Mouse (Mus musculus) spleen, postnatal 14 days (tissue): Measurements from ENCODE around the gene Alpl.

Source experiments
- DNase-seq, 2 experiments: peaks; one replicate each; pipeline ENCODE4 v3.0.0; 2021 to 2022; ENCODE audit warnings: low spot score in 2 of 2

The Alpl gene

DNA sequence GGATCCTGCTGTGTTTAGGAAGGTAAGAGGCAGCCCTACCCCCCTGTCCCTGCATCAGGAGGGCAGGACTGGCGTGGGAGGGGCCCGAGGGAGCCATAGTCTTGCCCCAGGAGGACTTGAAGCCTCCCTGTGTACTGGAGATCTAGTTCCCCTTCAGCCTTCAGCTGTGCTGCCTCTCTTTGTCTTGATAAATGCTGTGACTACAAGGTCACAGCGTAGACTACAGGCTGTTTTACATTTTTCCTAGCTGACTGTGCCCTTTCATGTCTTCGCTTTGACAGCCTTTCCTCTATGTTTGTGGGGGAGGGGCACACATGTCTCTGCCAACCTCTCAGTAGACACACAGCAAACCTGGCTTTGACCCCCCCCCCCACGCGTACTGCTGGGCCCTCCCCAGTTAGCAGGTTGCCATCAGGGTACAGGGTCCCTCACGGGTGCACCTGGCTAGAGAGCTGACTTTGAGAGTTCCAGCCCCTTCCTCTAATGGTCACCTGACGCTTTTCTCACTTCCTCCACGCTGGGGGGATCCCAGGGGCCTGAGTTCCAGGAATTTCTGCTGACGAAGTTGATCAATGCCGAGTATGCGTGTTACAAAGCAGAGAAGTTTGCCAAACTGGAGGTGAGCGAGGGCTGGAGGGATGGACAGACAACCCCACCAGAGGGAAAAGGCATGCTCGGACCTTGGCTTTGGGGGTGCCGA lies 76.7 kb downstream of the Alpl start:
- no peak for DNase-seq

DNA sequence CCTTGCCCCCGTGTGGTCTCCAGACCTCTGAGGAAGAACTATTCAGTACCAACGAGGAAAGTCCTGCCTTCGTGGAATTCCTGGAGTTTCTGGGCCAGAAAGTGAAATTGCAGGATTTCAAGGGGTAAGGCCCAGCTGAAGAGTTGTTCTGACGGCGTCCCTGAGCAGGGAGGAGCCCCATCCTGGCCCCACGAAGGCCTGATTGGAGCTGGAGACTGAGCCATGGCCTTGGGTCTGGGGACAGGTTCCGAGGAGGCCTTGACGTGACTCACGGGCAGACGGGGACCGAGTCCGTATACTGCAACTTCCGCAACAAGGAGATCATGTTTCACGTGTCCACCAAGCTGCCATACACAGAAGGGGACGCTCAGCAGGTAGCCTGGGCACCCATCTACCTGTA lies 78.5 kb downstream of the Alpl start:
- DNase-seq: no peak

DNA sequence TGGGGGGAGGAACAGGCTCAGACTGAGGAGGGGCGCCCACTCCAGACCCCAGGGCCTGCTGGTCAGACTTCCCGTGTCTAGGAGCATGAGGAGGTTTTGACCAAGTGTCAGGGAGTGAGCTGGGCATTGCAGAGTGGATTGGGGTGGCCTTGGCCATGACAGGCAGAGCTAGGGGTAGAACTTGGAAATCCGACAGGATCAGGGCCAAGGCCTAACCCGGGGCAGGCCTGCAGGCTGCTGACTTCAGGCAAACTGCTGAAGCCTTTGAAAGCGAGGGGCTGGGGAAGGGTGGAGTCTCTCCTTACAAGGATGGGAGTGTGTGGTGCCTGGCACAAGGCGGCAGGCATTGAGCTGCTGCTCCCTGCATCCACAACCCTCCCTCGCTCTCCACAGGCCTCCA lies 79.2 kb downstream of the Alpl start:
- no peak for DNase-seq

DNA sequence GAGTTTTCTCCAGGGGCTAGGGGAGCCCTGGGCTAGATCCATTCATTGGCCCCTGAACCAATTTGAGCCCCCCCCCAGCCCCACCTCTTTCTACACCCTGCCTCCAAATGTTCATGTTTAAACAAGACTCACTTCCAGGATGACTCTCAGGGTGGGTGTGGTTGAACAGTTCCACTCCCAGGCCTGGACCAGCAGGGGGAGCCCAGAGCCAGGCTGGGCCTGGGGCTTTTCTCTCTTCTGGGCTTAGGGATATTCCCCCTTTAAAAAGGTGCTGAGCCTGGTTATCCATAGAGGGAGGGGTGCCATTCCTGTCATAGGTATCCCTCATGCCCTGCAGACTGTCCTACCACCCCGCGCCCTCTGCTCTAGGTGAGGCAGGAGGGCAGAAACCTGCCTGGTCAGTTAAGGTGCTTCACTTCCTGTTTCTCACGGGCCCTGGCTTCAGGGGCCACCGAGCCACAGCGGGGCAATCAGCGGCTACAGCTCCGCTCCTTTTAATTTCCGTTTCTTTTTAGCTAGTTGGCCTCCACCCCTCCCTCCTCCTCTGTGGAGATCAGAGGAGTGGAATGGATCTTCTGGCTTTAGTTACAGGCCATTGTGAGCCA lies 82.1 kb downstream of the Alpl start:
- no peak for DNase-seq

DNA sequence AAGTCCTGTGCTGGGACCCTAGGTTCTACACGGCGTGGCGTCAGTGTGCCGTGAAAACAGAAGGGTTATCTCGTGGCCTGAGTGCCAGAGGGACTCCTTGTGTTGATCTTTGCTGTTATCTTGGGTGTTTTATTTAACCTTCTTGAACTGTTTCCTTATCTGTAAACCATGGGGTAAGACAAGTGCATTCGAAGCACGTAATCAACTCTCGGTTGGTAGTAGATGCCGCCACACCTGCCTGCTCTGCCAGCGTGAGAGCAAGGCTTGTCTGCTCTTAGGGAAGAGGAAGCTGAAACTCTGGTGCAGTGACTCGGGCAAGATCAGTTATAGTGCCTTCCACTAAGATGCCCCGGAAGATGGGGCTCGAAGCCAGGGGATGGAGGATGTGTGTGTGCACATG lies 83.2 kb downstream of the Alpl start:
- DNase-seq: no peak

DNA sequence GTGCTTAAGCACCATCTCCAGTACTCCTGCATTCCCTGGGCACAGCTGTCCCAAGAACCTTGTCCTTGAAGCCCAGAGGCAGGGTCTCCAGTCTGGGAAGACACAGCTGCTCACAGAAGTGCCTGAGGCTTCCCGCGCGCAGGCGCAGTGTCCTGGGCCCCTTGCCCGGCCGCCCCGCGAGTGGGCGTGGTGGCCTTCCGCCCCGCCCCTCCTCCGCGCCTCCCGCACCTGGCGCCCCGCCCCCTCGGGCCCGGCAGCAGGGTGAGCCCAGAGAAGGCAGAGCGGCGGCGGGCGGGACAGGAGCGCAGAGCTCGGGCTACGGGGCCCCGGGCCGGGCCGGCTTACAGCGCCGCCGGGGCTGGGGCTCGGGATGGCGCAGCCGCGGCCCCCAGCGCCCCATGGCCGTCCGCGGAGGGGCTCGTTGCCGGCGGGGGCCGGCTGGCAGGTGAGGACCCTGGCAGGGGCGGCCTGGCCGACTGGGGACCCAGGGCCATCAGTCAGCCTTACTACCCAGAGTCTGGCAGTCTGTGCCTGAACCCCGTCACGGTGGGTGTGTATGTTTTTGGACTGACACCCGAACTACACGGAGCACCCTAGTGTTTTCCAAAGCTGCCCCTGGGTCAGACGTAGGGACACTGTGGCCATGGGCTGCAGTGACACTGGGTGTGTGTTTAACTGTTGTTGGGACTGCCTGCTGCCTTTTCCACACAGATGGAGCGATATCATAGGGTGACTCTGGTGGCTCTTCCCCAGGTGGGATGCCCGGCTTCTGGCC lies 88.8 kb downstream of the Alpl start:
- peak; percentile 79 to 83 for DNase-seq

DNA sequence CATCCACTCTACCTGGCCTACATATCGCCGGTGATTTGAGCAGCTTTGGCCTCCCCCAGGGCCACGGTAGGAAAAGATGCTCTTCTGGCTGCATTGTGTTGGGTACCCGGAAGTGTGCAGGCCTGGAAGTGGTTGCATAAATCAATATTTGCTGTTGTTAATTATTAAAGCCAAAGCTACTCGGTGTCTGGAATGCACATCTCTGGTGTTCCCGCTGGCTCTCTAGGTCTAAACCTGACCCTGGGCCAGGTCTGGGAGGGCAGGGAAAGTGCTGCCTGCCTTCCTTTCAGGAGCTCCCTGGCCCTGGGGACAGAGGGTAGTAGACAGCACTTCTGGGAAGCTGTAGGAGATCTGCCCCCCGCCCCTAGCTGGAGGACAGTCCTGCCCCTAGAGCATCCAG lies 89.7 kb downstream of the Alpl start:
- no peak for DNase-seq

DNA sequence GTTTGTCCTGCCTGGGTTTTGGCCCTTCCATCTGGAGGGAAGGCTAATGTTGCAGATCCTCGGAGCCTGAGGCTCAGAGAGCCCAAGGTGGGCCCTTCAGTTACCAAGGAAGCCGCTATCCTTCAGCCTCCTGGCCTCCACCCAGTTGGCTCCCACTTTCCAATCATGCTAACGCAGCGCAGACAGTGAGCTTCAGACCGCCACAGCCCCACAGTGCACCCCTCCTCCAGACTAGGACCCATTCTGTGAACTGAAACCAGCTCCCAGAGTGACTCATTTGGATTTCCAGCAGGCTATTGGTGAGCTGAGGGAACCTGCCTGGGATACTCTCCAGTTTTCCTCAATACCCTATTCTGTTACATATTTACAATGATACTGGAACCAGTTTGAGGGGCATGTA lies 90.8 kb downstream of the Alpl start:
- no peak for DNase-seq

DNA sequence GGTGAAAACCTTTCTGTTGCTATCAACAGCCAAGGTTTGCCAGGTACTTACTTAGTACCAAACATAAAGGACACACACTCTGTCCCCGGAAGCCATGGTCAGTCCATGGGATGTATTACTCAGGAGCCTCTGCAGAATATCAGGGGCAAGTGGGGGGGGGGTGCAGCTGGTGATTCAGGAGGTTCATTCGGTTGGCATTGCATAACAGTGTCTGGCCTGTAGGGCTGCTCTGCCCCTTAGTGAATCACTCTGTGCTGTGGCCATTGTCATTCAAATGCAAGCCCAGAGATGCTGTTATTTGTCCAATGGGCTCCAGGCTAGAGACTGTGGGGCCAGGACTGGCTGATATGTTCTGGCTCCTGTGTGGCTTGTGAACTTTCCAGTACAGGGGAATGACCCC lies 91.6 kb downstream of the Alpl start:
- no peak for DNase-seq

DNA sequence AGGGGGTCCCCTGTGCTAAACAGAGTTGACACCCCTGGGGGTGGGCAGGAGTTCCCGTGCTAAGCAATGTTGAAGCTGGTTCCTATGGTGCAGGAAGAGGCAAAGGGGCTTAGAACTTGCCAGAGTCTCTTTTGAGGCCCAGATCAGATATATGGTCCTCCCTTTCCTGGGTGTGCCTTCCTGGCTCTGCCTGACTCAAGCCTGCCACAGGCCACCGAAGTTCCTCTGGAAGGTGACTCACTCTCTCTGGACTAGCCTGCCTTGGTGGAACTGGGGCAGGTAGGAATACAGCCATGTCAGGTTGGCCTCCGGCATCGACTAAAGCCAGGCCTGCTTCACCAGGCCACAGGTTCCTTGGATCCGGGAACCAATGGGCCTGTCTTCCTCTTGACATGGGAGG lies 93.1 kb downstream of the Alpl start:
- DNase-seq: no peak

DNA sequence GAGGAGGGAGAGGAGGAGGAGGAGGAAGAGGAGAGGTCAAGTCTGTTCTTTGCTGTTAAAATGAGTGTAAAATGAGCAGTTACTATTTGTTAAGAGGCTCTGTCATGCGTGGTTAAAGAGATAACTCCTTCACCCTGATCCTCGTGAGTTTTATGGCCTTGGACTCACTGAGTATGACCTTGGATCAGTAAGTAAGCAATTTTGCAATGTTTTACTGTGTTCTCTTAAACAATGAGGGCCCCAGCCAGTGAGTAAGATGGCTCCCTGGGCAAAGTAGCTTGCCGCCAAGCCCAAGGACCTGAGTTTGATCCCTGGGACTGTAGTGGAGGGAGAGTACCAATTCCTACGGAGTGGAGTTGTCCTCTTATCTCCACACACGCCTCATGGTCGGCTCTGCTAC lies 95.2 kb downstream of the Alpl start:
- DNase-seq: no peak

DNA sequence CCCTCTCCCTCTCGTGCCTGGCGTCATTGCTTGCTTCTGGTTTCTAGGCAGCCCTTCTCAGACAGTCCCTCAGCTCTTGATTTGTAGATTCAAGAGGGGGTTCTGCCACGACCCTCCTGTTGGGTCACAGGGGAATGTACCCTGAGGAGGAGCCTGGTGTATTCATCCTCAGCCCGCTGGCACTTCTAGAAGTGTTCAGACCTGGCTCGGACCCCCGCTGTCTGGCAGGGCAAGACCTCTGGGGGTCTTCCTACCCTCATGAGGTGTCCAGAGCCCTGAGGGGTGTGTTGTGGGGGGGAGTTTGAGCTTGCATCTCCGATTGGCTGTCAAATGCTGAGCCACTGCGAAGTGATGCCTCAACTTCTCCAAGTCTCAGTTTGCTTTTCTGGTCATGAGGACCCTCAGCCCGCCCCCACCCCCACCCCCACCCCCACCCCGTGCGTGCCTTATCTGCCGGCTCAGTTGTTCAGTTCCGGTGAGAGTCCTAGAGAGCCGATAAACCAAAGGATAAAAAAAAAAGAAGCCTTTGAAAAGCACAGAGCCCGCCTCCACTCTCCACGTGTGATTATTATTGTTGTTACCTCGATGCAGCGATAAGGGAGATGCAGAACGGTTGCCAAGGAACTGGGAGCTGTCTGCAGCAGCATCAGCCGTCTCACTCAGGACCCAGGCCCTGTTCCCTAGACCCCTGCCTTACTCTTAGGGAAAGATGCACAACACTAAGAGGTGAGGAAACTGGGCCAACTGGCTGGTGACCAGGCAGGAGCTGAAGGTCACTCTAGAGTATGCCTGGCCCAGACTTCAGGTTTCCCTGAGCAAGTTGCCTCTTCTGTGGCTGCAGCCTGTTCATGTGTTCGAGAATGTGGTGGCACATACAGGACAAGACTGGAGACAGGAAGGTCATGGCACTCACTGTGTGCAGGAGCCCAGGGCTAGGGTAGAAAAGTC lies 96.6 kb downstream of the Alpl start:
- DNase-seq: no peak

DNA sequence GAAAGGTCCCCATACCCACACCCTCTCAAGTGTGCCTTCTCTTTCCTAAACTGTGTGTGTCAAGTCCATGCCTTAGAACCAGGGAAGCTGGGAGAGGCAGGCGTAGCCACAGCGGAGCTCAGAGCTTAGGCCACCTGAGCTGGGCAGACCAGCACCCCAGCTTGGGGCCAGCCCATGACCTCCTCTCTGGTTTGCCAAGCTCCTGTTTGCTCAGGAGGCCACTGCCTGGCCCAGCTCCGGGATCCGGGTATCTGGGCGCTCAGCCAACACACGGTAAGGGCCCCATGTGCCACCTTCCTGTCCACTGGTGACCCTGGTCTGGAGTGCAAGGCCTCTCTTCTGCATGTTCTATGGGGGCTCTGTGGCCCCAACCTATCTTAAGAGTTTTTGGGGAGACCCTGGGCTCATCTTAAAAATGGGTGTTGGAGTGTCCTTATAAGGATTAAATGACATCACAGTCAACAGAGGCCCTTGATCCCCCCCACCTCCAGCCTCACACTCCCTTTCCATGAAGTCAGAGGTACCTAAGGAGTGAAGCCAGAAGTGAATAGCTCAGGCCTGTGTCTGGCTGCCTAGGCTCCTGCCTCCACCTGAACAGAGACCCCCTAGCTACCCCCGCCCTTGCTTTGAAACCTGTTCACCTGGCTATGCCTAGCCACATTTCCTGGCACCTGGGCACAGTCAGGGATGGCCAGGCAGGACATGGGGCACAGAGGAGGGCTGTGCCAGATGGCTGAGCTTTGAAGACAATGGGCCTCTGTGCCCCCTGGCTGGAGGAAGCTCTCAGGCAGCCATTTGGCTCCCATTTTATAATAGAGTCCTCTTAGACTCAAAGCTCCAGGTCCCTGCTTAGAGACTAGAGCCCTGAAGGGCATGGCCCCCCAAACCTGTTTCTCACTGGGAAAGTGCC lies 97.9 kb downstream of the Alpl start:
- no peak for DNase-seq

DNA sequence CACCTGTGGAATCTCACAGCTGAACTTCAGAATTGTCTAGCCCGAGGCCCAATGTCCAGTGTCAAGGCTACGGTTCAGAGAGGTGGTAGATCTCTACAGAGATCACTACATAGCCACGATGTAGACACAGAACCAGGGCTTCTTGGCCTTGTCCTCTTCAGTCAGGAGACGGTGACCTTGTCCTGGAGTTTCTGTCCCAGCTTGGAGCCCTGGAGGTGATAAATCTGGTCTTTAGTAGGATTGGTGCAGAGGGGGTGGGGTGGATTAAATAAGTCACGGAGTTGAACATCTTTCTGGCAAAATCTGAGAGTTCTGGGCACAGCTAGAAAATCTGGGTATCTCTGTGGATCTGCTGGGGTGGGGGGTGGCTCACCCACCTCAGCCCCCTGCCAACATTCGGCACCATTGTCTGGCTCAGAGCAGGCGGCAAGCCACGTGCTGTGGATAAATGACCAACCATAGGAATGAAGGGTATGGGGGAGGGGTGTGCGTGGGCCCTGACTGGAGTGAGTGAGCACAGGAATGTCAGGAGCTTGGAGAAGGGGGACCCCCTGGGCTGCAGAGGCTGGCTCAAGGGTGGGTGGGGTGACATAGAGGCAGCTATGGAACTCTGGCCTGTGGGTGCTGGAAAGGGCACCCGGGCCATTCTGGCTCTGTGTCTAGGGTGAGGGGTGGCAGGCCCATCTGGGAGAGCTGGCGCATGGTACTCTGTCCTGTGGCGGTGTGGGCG lies 98.9 kb downstream of the Alpl start:
- no peak for DNase-seq

DNA sequence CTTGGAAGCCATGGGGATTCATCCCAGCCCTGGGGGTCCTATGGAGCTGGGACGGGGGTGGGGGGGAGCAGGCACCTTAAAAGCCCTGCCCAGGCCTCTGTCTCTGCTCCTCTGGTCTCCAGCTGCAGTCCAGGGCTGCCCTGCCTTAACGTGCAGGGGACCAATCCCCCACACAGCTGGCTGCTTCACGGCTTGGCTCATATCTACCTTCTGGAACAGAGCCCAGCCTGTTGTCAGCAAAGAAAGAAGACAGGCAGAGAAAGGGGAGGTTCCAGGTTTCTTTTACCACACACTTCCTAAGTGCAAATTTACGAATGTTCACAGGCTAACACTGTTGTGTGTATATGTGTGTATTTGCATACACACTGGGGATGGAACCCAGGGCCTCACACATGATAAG lies 100.3 kb downstream of the Alpl start:
- DNase-seq: no peak

DNA sequence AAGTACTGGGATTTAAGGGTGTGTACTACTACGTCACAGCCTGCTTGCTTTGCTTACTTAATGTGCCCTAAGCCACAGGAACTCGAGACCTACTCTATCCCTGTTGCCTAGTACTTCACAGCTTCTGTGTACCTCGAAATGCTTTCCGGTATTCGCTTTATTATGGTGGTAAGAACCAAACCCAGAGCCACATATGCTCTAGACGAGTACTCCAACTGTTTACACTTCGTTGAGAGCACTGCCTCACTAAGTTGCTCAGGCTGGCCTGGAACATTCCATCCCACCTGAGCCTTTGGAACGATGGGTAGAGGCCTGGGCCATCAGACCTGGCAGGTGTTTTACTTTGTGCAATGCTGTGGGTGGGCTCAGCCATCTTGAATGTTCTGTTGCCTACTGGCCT lies 100.9 kb downstream of the Alpl start:
- DNase-seq: no peak

DNA sequence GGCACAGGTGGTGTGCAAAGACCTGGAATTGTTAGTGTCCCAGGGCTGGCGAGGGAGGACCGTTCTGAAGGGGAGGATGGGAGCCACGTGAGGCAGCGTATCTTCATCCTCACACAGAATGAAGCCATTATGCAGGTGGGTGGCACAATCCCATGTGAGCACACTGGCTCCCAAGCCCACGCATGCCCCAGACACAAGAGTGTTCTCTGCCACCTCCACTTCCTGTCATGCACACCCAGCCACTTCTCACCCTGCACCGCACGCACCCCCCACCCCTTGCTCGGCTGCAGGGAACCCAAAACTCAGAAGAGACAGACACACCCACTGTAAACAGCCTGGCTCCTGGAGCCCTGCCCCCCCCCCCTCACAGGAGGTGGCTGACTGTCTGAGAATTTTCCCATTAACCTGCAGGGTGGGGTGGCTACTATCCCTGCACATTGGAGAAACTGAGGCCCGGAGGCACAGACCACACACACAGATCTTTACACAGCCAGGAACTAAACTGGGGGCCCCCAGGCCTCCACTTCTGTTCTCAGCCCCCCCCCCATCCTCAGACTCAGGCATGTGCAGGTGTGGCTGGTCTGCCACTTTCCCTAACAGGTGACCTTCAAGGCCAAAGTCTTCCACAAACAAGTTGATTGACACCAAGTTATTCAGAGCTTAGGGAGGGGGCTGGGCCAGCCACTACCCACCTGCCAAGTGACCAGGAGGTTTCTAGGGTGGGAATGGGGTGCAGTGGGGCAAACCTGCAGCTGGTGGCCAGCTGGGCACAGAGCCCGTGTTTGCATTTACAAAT lies 103.9 kb downstream of the Alpl start:
- DNase-seq: no peak
